Mouse (Mus musculus): ENCODE data around the gene Mrgbp. TPM values are rescaled to one million over a fixed set of nuclear protein-coding genes. Genes with fewer than 3 reads are reported as not detected.

The Mrgbp gene
- polyA plus RNA-seq, 1 experiment = 75.7 TPM

DNA sequence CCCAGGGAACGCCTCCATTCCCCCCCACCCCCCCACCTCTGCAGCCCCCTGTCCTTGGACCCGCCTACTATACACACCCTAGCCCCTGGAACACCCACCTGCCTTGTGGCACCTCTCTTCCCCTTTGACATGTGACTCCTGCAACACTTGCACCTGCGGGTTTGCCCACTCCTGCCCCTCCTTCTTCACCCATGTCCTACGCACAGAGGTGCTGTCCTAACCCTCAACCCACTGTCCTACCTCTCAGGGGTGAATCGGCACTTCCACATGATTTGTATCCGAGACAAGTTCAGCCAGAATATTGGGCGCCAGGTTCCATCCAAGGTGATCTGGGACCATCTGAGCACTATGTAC, 2.0 kb downstream of the Mrgbp start:
- Histone ChIP-seq H3K36me3 (ENCODE audit: control insufficient read depth, insufficient read depth, low read length) (no peaks in the 10 kb centered on the region), H3K4me1 (replicated peaks; ENCODE audit: control insufficient read depth, insufficient read depth, low read length) (peaks cover 7% of the 10 kb centered on the region), H3K27ac (ENCODE audit: control insufficient read depth, insufficient read depth, low read length) (0 out of 2 replicates have a peak overlapping the region, but pooled peaks have one; percentile 9), H3K4me3 (ENCODE audit: control insufficient read depth, insufficient read depth, low read length) (peak overlapping the region; percentile 76), H3K27me3 (ENCODE audit: control insufficient read depth, insufficient read depth, low read length) (no peaks in the 10 kb centered on the region)
- 13% methylated on average over 7 of the region's 7 CpGs for WGBS
- peak; percentile 33 for DNase-seq
- TF ChIP-seq POLR2A (IDR thresholded peaks at IDR 0.05; ENCODE audit: control insufficient read depth, extremely low read depth, insufficient read depth, low read length, poor library complexity) (no peak), CTCF (IDR thresholded peaks at IDR 0.05; ENCODE audit: borderline replicate concordance, control insufficient read depth, extremely low read depth, insufficient read depth, low read length, poor library complexity) (no peak)

GRCm38 (mm10) chr2:180588736-180589122, 7.6 kb downstream of the Mrgbp start:
- TF ChIP-seq CTCF (IDR thresholded peaks at IDR 0.05; ENCODE audit: borderline replicate concordance, control insufficient read depth, extremely low read depth, insufficient read depth, low read length, poor library complexity) (no peak), POLR2A (IDR thresholded peaks at IDR 0.05; ENCODE audit: control insufficient read depth, extremely low read depth, insufficient read depth, low read length, poor library complexity) (no peak)
- no peaks in the 10 kb centered on the region for H3K27me3 ChIP-seq (ENCODE audit: control insufficient read depth, insufficient read depth, low read length)
- H3K4me1 ChIP-seq (replicated peaks; ENCODE audit: control insufficient read depth, insufficient read depth, low read length) = peaks cover 9% of the 10 kb centered on the region
- 47% methylated on average over 6 of the region's 6 CpGs for WGBS
- no peak for DNase-seq
- H3K27ac ChIP-seq (ENCODE audit: control insufficient read depth, insufficient read depth, low read length) = peak overlapping the region; percentile 28; the same call in 1 of the 2 replicates
- H3K36me3 ChIP-seq (ENCODE audit: control insufficient read depth, insufficient read depth, low read length) = peaks cover 22% of the 10 kb centered on the region
- peak overlapping the region; percentile 96 for H3K4me3 ChIP-seq (ENCODE audit: control insufficient read depth, insufficient read depth, low read length)

DNA sequence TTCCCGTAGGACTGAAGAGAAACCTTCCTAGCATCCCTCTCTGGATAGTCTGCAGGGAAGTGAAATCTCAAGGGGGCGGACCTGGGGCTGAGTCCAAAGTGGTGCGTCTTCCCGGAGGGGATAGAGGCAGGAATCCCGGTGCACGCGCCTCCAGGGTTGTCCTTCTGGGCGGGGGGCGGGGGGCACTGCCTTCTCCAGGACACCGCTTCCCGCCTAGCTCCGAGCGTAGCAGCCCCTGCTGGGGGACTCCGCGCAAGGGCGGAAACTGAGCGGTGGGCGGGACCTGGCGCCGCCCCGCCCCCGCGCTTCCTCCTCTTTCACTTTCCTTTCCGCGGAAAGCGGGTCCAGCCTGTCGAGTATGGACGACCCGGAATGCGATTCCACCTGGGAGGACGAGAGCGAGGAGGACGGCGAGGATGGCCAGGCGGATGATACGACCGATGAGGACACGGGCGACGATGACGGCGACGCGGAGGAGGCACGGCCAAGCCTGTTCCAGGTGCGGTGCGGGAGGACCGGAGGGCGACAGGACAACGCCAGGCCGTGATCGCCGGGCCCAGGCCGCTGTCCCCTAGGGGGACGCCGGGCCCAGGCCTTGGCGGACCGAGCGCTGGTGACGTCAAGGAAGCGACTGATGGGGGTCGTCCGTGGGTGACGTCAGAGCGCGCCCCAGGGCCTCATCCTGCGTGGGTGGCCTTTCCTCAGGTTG, 8.2 kb downstream of the Mrgbp start, which contains the start of gene Ogfr:
TSS of gene Ogfr (plus strand) at position 123 of the 709 bp plus-strand sequence.
- TF ChIP-seq CTCF (IDR thresholded peaks at IDR 0.05; ENCODE audit: borderline replicate concordance, control insufficient read depth, extremely low read depth, insufficient read depth, low read length, poor library complexity) (peak; percentile 60; the same call in 1 of the 2 replicates), POLR2A (IDR thresholded peaks at IDR 0.05; ENCODE audit: control insufficient read depth, extremely low read depth, insufficient read depth, low read length, poor library complexity) (peak; percentile 67; the same call in 1 of the 2 replicates)
- H3K36me3 ChIP-seq (ENCODE audit: control insufficient read depth, insufficient read depth, low read length) = peaks cover 28% of the 10 kb centered on the region
- peak; percentile 86 for DNase-seq
- peak within 1 kb of the TSS; percentile 62 for H3K27ac ChIP-seq (ENCODE audit: control insufficient read depth, insufficient read depth, low read length)
- peak within 1 kb of the TSS; percentile 96 for H3K4me3 ChIP-seq (ENCODE audit: control insufficient read depth, insufficient read depth, low read length)
- peaks cover 9% of the 10 kb centered on the region for H3K4me1 ChIP-seq (replicated peaks; ENCODE audit: control insufficient read depth, insufficient read depth, low read length)
- WGBS = under 1% methylated on average over 67 of the region's 67 CpGs
- H3K27me3 ChIP-seq (ENCODE audit: control insufficient read depth, insufficient read depth, low read length) = no peaks in the 10 kb centered on the region

GRCm38 (mm10) chr2:180597490-180597889, 16.4 kb downstream of the Mrgbp start, which contains the start of gene Col9a3:
Gene Col9a3 (plus strand): TSS chr2:180597790.
- 74% methylated on average over 4 of the region's 4 CpGs for WGBS
- H3K4me3 ChIP-seq (ENCODE audit: control insufficient read depth, insufficient read depth, low read length) = no peak within 1 kb of the TSS
- no peak within 1 kb of the TSS for H3K27ac ChIP-seq (ENCODE audit: control insufficient read depth, insufficient read depth, low read length)
- H3K4me1 ChIP-seq (replicated peaks; ENCODE audit: control insufficient read depth, insufficient read depth, low read length) = no peaks in the 10 kb centered on the region
- TF ChIP-seq POLR2A (IDR thresholded peaks at IDR 0.05; ENCODE audit: control insufficient read depth, extremely low read depth, insufficient read depth, low read length, poor library complexity) = no peak
- no peak for TF ChIP-seq CTCF (IDR thresholded peaks at IDR 0.05; ENCODE audit: borderline replicate concordance, control insufficient read depth, extremely low read depth, insufficient read depth, low read length, poor library complexity)
- DNase-seq = no peak
- peaks cover 30% of the 10 kb centered on the region for H3K36me3 ChIP-seq (ENCODE audit: control insufficient read depth, insufficient read depth, low read length)
- H3K27me3 ChIP-seq (ENCODE audit: control insufficient read depth, insufficient read depth, low read length) = no peaks in the 10 kb centered on the region

GRCm38 (mm10) chr2:180598157-180598705, 17.1 kb downstream of the Mrgbp start:
- WGBS = 44% methylated on average over 41 of the region's 41 CpGs
- TF ChIP-seq CTCF (IDR thresholded peaks at IDR 0.05; ENCODE audit: borderline replicate concordance, control insufficient read depth, extremely low read depth, insufficient read depth, low read length, poor library complexity) = no peak
- TF ChIP-seq POLR2A (IDR thresholded peaks at IDR 0.05; ENCODE audit: control insufficient read depth, extremely low read depth, insufficient read depth, low read length, poor library complexity) = no peak
- Histone ChIP-seq H3K36me3 (ENCODE audit: control insufficient read depth, insufficient read depth, low read length) (peaks cover 23% of the 10 kb centered on the region), H3K4me1 (replicated peaks; ENCODE audit: control insufficient read depth, insufficient read depth, low read length) (no peaks in the 10 kb centered on the region), H3K4me3 (ENCODE audit: control insufficient read depth, insufficient read depth, low read length) (no peak overlapping the region), H3K27me3 (ENCODE audit: control insufficient read depth, insufficient read depth, low read length) (no peaks in the 10 kb centered on the region), H3K27ac (ENCODE audit: control insufficient read depth, insufficient read depth, low read length) (no peak overlapping the region)
- DNase-seq = no peak

GRCm38 (mm10) chr2:180600569-180601021, 19.5 kb downstream of the Mrgbp start:
- H3K36me3 ChIP-seq (ENCODE audit: control insufficient read depth, insufficient read depth, low read length) = peaks cover 1% of the 10 kb centered on the region; the same call in 1 of the 2 replicates
- no peak for TF ChIP-seq POLR2A (IDR thresholded peaks at IDR 0.05; ENCODE audit: control insufficient read depth, extremely low read depth, insufficient read depth, low read length, poor library complexity)
- TF ChIP-seq CTCF (IDR thresholded peaks at IDR 0.05; ENCODE audit: borderline replicate concordance, control insufficient read depth, extremely low read depth, insufficient read depth, low read length, poor library complexity) = no peak
- WGBS = 72% methylated on average over 9 of the region's 9 CpGs
- H3K4me1 ChIP-seq (replicated peaks; ENCODE audit: control insufficient read depth, insufficient read depth, low read length) = no peaks in the 10 kb centered on the region
- DNase-seq = no peak
- no peak overlapping the region for H3K27ac ChIP-seq (ENCODE audit: control insufficient read depth, insufficient read depth, low read length)
- no peak overlapping the region for H3K4me3 ChIP-seq (ENCODE audit: control insufficient read depth, insufficient read depth, low read length)
- no peaks in the 10 kb centered on the region for H3K27me3 ChIP-seq (ENCODE audit: control insufficient read depth, insufficient read depth, low read length)
